Mouse (Mus musculus) embryonic fibroblast, embryonic 13.5 days (primary cell): Measurements from ENCODE around the gene Gm156.

Experiments
- CTCF ChIP-seq: IDR thresholded peaks from 2 replicates; pipeline ENCODE4 v1.5.1; 2011; ENCODE audit warnings: mild to moderate bottlenecking, control low read depth, low read length, moderate library complexity, borderline replicate concordance; ENCODE audit not compliant: insufficient read depth
- POLR2A ChIP-seq: IDR thresholded peaks from 2 replicates; pipeline ENCODE4 v1.6.1; 2011; ENCODE audit warnings: low read depth, mild to moderate bottlenecking, control low read depth, low read length, moderate library complexity

DNA sequence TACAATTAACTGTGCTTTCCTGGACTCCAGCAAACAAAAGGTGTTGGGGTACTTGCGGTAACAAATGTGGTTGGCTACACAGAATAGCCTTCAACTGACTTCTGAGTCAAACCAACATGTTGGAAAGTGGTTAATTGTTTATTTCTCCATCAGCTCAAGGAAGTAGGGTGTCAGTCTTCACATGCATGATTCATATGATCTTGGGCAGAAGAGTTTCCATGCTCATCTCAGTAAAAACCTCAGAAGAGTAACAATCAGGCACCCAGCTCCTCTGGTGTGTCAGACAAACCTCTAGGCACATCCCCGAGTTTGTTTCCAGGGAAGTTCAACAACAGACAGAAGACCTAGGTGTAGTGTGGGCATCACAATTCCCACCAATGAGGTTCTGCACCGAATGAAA lies 33.7 kb upstream of the Gm156 start:
- TF ChIP-seq POLR2A (no peak), CTCF (no peak)
